Mouse (Mus musculus) lung, embryonic 14.5 days (tissue): Measurements from ENCODE around the gene Slc2a12. TPM values are rescaled to one million over a fixed set of nuclear protein-coding genes. Genes with fewer than 3 reads are reported as not detected.

Experiments
- ATAC-seq: fragments of 200-750 bp; cut with Nextera tagmentation; 2 replicates; pipeline ENCODE4 v1.8.0; 2017; ENCODE audit warnings: mild to moderate bottlenecking, moderate TSS enrichment, moderate library complexity; ENCODE audit not compliant: insufficient read depth
- DNase-seq: peaks from one replicate; pipeline ENCODE4 v3.0.0-alpha.2; 2015
- H3K27ac ChIP-seq: fragments of 300-500 bp; sonication (generic); 2 replicates; pipeline ENCODE4 v1.5.1; 2014; ENCODE audit warnings: low read depth, mild to moderate bottlenecking, moderate library complexity
- H3K27me3 ChIP-seq: fragments of 300-500 bp; sonication (generic); 2 replicates; pipeline ENCODE4 v1.6.1; 2014; ENCODE audit warnings: low read length, control low read depth; ENCODE audit not compliant: insufficient read depth
- H3K36me3 ChIP-seq: fragments of 300-500 bp; sonication (generic); 2 replicates; pipeline ENCODE4 v1.6.1; 2014; ENCODE audit warnings: control low read depth; ENCODE audit not compliant: insufficient read depth
- H3K4me1 ChIP-seq: fragments of 300-500 bp; sonication (generic); 2 replicates; pipeline ENCODE4 v1.6.1; 2014; ENCODE audit warnings: antibody characterized with exemption, control low read depth; ENCODE audit not compliant: insufficient read depth
- H3K4me2 ChIP-seq: fragments of 300-500 bp; sonication (generic); 2 replicates; pipeline ENCODE4 v1.6.1; 2014; ENCODE audit warnings: mild to moderate bottlenecking
- H3K4me3 ChIP-seq: fragments of 300-500 bp; sonication (generic); 2 replicates; pipeline ENCODE4 v1.5.1; 2014; ENCODE audit warnings: low read depth, low read length
- H3K9ac ChIP-seq: fragments of 300-500 bp; sonication (generic); 2 replicates; pipeline ENCODE4 v1.6.1; 2014
- H3K9me3 ChIP-seq: fragments of 300-500 bp; sonication (generic); 2 replicates; pipeline ENCODE4 v1.6.1; 2016; ENCODE audit warnings: low read depth, low read length, control low read depth
- CTCF ChIP-seq: IDR thresholded peaks from 2 replicates; pipeline ENCODE4 v1.5.1; 2016; ENCODE audit warnings: antibody characterized with exemption, low read depth
- whole genome bisulfite sequencing: fragments of 180-500 bp; shearing (Covaris S2); extraction: QIAGEN DNeasy Blood & Tissue Kit; methylation state at CpG from one replicate; pipeline ENCODE4 v1.1.7; 2014; 5-methylcytosine and 5-hydroxymethylcytosine counted together
- polyA plus RNA-seq: library from polyadenylated mRNA; unstranded; fragments of >200 nt; fragmentation: Nextera tagmentation; extraction: Ambion mirVana; gene quantifications from 2 replicates; pipeline ENCODE4 v1.2.1, GENCODE M21; 2014

Slc2a12 gene
- polyA plus RNA-seq, 1 experiment from 2014 or later, result 1.1 TPM

GRCm38 (mm10) chr10:22633406-22634306, 11.2 kb upstream of the Slc2a12 start:
- no peak for DNase-seq

DNA sequence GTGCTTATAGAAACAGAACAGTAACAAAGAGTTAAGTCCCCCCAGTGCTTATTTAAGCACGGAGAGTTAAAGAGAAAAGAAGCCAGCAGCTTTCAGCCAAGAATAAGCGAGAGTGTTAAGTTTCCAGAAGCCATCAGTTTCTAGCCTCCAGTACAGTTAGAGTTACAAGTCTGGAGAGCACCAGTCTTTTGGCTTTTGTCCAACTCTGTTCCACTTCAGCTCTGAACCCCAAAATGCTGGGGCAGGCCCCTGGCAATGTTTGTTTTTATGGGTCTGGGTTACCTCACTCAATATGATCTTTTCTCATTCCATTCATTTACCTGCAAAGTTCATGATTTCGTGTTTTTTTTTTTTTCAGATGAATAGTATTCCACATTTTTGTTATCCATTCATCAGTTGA, 7.6 kb upstream of the Slc2a12 start:
- no peaks in the 10 kb centered on the region for H3K36me3 ChIP-seq
- ATAC-seq (no peak), DNase-seq (peak; percentile 35)
- TF ChIP-seq CTCF, result no peak
- H3K9me3 ChIP-seq, result no peaks in the 10 kb centered on the region
- no peak overlapping the region for H3K9ac ChIP-seq
- no peak overlapping the region for H3K4me2 ChIP-seq
- 39% methylated on average over 3 of the region's 3 CpGs for WGBS
- H3K27ac ChIP-seq, result no peak overlapping the region
- H3K4me1 ChIP-seq, result no peaks in the 10 kb centered on the region
- H3K27me3 ChIP-seq, result no peaks in the 10 kb centered on the region
- H3K4me3 ChIP-seq, result no peak overlapping the region

More at GRCm38 (mm10) chr10:22633406-22634306, 11.2 kb upstream of the Slc2a12 start:
- 38% methylated on average over 6 of the region's 6 CpGs for WGBS
- H3K4me2 ChIP-seq, result no peak overlapping the region
- H3K9ac ChIP-seq, result no peak overlapping the region
- H3K27me3 ChIP-seq, result no peaks in the 10 kb centered on the region
- no peak for TF ChIP-seq CTCF
- no peaks in the 10 kb centered on the region for H3K4me1 ChIP-seq
- H3K9me3 ChIP-seq, result no peaks in the 10 kb centered on the region
- H3K36me3 ChIP-seq, result no peaks in the 10 kb centered on the region
- peak; percentile 38; the same call in 1 of the 2 replicates for ATAC-seq
- no peak overlapping the region for H3K27ac ChIP-seq
- H3K4me3 ChIP-seq, result no peak overlapping the region

GRCm38 (mm10) chr10:22644171-22644570, 640 bp upstream of the Slc2a12 start:
- DNase-seq (no peak), ATAC-seq (no peak)
- H3K27ac ChIP-seq, result 0 out of 2 replicates have a peak overlapping the region, but pooled peaks have one; percentile 37

DNA sequence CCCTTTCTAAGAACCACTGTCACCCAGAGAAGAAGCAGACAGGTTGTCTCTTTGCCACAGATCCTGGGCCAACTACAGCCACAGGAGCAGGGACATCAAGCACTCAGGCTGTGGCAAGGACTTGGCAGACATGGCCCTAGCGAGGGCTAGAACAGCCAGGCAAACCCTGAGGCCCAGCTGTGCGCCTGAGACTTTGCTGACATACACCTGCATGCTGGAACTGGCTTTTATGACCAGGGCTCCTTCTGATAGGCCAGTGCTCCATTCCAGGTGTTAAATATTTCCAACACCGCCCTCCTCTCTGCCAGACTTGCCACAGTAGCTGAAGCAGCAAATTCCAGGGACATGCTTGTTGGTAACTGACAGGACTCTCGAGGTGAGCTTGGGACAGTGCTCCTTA, 3.9 kb downstream of the Slc2a12 start:
- peaks cover 4% of the 10 kb centered on the region; the same call in 1 of the 2 replicates for H3K4me1 ChIP-seq
- no peaks in the 10 kb centered on the region; the same call in 1 of the 2 replicates for H3K9me3 ChIP-seq
- DNase-seq, result no peak
- no peaks in the 10 kb centered on the region for H3K36me3 ChIP-seq
- H3K27ac ChIP-seq, result no peak overlapping the region
- 60% methylated on average over 4 of the region's 4 CpGs for WGBS
- no peak overlapping the region for H3K4me3 ChIP-seq
- H3K9ac ChIP-seq, result no peak overlapping the region
- no peaks in the 10 kb centered on the region for H3K27me3 ChIP-seq
- no peak for TF ChIP-seq CTCF
- ATAC-seq, result no peak
- no peak overlapping the region for H3K4me2 ChIP-seq

More at GRCm38 (mm10) chr10:22644171-22644570, 640 bp upstream of the Slc2a12 start:
- Histone ChIP-seq H3K4me1 (peaks cover 4% of the 10 kb centered on the region; the same call in 1 of the 2 replicates), H3K9ac (no peak overlapping the region), H3K27me3 (no peaks in the 10 kb centered on the region), H3K4me3 (no peak overlapping the region), H3K9me3 (no peaks in the 10 kb centered on the region; the same call in 1 of the 2 replicates), H3K4me2 (no peak overlapping the region), H3K36me3 (no peaks in the 10 kb centered on the region)
- TF ChIP-seq CTCF, result no peak
- WGBS, result 54% methylated on average over 9 of the region's 9 CpGs

DNA sequence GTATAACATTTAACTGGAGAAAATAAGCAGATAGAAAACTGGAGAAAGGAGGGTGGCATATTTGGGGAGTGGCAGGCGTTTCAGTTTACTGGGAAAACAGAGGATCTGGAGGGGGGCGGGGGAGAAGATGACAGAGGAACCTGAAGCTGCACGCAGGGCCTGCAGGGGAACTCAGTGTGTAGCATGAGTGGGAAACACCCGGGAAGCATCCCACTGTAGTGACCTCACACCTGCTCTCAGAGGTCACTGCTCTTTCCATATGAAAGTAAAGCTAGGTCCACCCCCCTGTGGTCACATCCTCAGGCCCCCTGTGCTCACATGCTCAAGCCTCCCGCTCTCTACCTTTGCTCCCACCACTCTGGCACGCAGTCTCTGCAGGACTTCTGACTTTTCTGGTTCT, 9.0 kb downstream of the Slc2a12 start:
- ATAC-seq, result no peak
- WGBS, result 40% methylated on average over 6 of the region's 6 CpGs

DNA sequence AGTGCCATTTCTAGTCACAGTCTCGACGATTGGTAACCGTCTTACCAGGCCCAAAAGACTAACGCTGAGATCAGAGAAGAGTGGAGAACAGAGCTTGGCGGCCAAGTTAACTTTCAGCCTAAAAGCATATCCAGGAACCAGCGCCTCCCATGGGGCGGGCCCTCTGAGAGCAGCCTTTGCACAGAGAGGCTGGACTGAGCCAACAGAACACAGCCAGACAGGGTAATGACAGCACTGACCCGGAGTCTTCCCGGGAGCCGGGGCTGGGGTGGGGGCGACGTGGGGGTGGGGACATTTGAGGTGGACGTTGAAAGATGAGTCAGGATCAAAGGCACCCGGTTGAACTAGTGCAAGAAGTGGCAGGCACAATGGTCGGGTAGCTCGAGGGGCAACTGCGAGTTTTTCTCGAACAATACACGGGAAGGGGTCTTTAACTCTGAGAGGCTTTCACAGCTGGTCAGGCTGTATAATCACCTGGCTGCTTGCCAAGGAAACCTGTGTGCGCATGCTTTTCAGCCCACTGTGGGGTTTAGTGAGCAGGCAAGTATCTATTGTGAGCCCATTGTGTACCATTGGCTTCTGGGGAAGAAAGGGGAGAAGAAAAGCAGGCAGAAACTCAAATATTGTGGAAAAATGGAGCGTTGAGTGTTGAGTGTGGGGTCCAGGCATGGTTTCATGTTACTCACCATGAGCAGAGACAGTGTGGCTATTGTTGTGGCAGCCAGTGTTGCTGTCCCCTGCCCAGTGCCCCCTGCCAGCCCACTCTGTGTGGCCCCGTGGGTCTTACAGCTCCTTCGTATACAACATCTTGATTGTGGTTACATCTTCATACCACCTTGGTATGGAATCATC, 13.9 kb downstream of the Slc2a12 start:
- H3K4me1 ChIP-seq, result peaks cover 8% of the 10 kb centered on the region
- ATAC-seq (peak; percentile 89), DNase-seq (peak; percentile 84)
- H3K27ac ChIP-seq, result peak overlapping the region; percentile 63; the same call in 1 of the 2 replicates
- H3K4me2 ChIP-seq, result peak overlapping the region; percentile 42
- no peaks in the 10 kb centered on the region for H3K36me3 ChIP-seq
- H3K9me3 ChIP-seq, result no peaks in the 10 kb centered on the region
- no peak overlapping the region for H3K4me3 ChIP-seq
- H3K27me3 ChIP-seq, result no peaks in the 10 kb centered on the region
- WGBS, result 28% methylated on average over 23 of the region's 23 CpGs
- peak overlapping the region; percentile 5; the same call in 1 of the 2 replicates for H3K9ac ChIP-seq
- no peak for TF ChIP-seq CTCF

More for the DNA sequence above, 9.0 kb downstream of the Slc2a12 start:
- TF ChIP-seq CTCF, result no peak
- Histone ChIP-seq H3K36me3 (no peaks in the 10 kb centered on the region), H3K9me3 (no peaks in the 10 kb centered on the region), H3K27me3 (no peaks in the 10 kb centered on the region), H3K4me1 (peaks cover 4% of the 10 kb centered on the region; the same call in 1 of the 2 replicates), H3K4me2 (no peak overlapping the region), H3K9ac (no peak overlapping the region), H3K27ac (no peak overlapping the region), H3K4me3 (no peak overlapping the region)
- DNase-seq, result no peak
